Mouse (Mus musculus) NIH3T3 (cell line): ENCODE results near the gene Unc119b.
"Not testable (repeated sequence)": the region's sequence is repeated elsewhere in the genome, so short reads cannot be mapped to it uniquely, and the experiment has no call there.

Experiments used
- DNase-seq: peaks from one replicate; pipeline ENCODE4 v3.0.0-alpha.2; 2012; ENCODE audit warnings: low read depth

Gene Unc119b

GRCm38 (mm10) chr5:115158040-115158983 lies 23.5 kb upstream of the Unc119b start, which contains the start of gene Mlec:
Gene Mlec, minus strand, starts transcription at chr5:115158179.
- DNase-seq, result peak; percentile 99

DNA sequence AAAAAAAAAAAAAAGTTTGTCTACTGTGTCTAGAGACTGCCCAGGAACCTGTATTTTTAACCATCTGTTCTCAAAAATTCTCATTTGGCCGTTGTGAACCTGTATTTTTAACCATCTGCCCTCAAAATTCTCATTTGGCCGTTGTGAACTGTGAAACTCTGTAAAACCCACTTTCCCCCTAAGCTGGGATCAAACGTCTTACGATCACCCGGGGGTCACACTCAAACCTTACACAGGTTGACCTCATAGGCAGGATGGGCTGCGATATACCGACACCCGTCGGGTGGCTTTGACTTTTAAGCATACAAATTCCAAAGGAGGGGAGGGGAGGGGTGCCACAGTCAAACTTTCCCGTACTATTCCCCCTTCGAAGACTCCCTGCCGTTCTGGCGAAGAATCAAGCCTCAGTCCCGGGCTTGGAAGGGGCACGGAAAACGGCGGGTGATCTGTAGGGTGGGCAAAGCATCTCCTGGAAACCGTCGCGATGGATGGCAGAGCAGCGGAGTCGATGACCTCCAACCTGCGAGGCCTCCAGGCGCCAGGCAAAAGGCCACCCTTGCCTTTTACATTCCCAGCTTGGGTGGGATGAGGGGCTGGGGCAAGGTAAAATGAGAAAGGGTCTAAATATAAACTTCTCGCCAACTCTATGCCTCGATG lies 22.3 kb upstream of the Unc119b start:
- DNase-seq, result peak; percentile 45

DNA sequence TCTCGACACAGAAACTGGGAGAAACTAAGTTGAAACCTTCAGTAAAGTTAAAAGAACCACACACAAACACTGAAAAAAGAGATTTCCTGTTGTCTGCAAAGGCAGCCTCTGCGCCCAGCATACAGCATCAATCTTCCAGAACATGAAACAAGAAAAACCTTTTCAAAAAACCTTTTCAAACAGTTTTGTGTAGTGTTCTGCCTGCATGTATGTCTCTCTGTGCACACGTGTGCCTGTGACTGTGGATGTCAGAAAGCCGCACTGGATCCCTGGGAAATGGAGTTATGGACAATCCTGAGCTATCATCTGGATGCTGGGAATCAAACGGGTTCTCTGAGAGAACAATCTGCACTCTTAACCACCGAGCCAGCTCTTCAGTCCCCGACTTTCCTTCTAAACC lies 21.6 kb upstream of the Unc119b start:
- DNase-seq, result no peak

- peak; percentile 52 for DNase-seq
Observed at GRCm38 (mm10) chr5:115155831-115156230, 21.1 kb upstream of the Unc119b start.

DNA sequence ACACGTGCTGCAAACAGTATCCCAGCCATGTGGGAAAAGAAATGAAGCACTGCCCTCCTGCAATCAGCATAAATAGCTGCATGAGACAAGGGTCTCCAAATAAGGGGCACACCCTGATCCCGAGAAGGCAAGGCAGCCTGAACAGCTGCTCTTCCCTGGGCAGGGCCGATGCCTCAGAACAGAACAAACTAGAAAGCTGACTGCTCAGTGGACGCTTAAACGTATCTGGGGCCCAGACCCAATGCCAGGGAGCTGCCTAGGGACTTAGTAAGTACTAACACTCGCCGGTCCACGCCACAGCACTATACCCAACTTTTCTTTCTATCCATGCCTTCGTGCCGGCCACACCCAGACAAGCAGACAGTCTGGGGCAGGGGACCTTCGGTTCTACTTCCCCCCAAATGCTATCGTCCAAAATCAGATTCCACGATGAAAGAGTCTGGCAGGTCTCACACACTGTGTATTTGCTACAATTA lies 20.4 kb upstream of the Unc119b start:
- DNase-seq, result no peak

DNA sequence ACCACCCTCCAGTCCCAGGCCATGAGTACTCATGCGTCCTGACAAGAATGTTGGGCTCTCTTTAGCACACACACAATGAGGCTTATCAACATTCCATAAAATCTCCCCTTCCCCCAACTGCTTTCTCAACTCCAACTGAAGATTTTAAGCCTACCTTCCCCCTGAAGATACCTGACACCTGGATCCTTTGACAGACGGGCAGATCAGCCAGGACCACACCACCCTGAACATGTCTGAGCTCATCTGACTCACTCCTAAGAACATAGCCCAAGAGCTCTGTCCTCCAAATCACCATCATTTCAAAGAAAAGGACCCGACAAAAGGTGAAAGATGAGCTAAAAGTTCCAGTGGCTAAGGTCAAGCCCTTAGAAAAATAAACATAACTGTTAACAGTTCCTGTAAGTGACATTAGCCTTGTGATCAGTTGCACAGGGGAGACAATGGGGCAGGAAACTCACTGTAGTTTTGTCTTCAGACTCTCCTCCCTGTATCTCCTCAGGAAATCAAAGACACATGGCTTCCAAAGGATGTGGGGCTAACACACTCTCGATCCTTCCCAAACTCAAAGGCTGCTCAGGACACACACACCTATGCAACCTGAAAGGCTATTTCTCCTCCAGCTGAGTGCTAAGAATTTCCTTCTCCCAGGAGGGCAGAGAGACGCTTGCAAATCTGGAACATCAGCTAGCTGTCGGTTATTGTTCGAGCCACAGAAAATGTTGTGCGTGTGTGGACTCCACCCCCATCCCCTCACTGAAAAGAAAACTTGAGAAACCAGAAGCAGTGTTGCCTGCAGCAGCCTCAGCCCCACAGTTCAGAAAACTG lies 17.6 kb upstream of the Unc119b start:
- DNase-seq, result no peak

DNA sequence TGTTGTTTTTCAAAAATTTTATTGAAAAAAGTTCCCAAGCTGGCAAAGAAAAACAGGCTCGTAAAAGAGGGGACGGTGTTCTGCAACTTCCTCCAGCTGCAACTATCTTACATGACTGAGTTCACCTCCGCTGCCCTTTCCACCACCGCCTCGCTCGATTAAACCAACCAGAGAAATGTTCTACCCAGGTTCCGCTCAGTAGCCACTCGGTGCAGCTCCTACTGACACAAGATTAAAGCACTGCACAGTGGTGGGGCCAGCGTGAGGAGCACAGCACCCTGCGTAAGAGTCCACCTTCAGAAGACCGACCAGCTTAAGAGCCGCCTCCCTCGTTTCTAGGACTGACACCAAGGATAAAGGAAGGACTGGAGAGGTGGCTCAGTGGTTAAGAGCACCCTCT lies 16.7 kb upstream of the Unc119b start:
- no peak for DNase-seq

- no peak for DNase-seq
Observed at GRCm38 (mm10) chr5:115150991-115151390, 16.2 kb upstream of the Unc119b start.

GRCm38 (mm10) chr5:115149675-115150459 lies 15.1 kb upstream of the Unc119b start:
- no peak for DNase-seq

- DNase-seq, result not testable (repeated sequence)
Observed at GRCm38 (mm10) chr5:115148872-115149271, 14.1 kb upstream of the Unc119b start.

- no peak for DNase-seq
Observed at GRCm38 (mm10) chr5:115148378-115148777, 13.6 kb upstream of the Unc119b start.

- no peak for DNase-seq
Observed at GRCm38 (mm10) chr5:115147388-115147787, 12.6 kb upstream of the Unc119b start.

DNA sequence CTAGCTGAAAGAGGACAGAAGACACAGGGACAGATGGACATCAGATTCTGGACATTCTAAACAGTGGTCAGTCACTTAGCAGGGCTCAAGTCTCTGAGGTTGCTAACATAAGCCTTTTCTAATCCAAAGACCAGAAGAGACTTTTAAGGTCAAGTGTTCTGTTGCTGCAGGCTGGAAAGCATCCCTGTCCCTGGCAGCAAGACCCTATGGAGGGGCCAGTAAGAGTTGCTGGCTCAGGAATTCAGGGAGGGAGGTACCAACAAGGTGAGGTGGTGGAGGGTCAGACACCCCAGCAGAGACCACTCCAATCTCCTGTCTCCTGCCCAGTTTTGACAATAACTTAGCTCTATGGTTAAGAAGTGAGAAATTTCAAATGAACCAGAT lies 12.0 kb upstream of the Unc119b start:
- no peak for DNase-seq

DNA sequence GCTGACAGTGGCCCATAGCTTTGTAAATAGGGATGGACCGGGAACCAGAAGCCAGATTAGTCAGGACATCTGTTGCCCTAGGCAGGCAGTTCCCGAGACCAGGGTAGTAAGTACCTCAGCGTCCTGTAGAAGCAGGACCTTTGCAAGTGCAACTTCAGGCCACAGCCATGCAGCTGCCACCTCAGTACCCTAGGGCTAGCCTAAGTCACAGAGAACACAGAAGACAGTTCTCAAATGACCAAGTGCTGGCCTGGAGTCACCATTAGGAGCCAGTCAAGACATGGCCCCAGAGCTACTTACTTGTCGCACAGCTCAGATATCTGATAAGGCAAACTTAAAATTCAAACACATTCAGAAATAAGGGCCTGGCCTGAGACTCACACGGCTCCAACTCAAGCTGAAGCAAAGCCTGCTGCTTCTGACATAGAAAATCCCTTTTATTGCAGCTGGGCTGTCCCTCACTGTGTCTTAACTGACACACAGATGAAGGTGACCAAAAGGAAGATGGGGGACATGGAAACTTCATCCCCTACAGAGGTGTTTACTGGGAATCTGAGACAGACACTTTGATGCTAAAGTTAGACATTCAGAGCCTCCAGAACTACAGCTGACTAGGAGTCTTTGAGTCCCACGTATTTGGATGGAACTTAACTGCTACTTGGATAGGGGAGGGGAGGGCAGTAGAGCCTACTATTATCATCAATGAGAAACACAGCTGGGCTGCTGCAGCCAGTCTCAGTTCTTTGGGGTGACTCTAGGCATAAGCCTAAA lies 11.4 kb upstream of the Unc119b start:
- DNase-seq, result no peak

GRCm38 (mm10) chr5:115145253-115145968 lies 10.6 kb upstream of the Unc119b start:
- no peak for DNase-seq

DNA sequence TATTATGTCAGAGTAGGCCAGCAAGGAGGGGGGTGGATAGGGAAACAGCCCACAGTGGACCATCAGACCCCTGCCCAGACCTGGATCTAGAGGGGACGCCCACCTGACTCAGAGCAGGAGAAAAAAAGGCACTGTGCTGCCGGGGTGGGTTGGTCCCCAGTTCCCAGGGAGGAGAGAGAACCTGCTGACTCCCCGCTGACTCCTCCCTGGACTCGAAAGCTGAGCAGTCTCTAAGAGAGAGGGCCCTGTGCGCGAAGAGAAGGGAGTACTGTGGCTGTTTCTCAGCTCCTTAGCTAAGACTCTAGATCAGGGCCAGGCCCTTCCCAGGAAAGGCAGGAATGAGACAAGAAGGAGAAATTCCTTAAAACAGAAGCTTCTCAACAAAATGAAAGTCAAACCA lies 9.7 kb upstream of the Unc119b start:
- no peak for DNase-seq

GRCm38 (mm10) chr5:115143552-115143951 lies 8.8 kb upstream of the Unc119b start:
- no peak for DNase-seq

DNA sequence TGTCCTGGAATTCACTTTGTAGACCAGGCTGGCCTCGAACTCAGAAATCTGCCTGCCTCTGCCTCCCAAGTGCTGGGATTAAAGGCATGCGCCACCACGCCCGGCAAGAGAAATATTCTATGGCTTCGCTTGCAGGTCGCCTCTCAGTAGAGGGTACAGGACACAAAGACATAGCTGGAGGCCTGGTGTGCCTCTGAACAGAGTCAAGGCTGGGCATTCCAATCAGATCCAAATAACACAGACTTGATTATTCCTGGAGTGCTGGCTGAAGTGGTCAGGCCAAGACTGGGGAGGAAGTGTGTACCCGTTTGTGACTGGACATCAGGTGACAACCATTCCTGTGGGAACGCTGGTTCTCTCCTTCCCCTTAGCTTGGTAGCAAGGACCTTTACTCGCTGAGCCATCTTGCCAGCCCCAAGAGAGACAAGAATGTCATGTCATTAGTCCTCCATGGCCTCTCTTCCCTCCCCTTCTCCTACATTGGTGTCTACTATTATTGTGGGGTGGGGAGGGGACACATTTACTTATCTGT lies 7.5 kb upstream of the Unc119b start:
- no peak for DNase-seq

GRCm38 (mm10) chr5:115140726-115141125 lies 6.0 kb upstream of the Unc119b start:
- no peak for DNase-seq

DNA sequence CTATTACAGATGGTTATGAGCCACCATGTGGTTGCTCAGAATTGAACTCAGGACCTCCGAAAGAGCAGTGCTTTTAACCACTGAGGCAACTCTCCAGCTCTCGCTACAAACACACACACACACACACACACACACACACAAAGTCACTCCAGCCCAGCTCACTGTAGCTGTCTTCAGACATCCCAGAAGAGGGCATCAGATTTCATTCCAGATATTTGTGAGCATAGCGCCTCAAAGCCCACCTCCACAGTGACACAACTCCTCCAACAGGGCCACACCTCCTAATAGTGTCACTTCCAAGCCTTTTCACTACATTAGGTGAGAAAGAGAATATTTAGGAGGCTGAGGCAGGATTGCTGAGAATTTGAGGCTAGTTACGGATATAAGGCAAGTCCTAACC lies 4.3 kb upstream of the Unc119b start:
- peak; percentile 46 for DNase-seq
